Mouse (Mus musculus) right cerebral cortex, postnatal 4 days (tissue): Measurements from ENCODE around the gene Sds.
"Not testable (repeated sequence)": the region's sequence is repeated elsewhere in the genome, so short reads cannot be mapped to it uniquely, and the experiment has no call there.

Experiments used
- DNase-seq: peaks from one replicate; pipeline ENCODE4 v3.0.0-alpha.2; 2022

Sds gene

GRCm38 (mm10) chr5:120492437-120492836, 16.1 kb downstream of the Sds start:
- DNase-seq = peak; percentile 57

GRCm38 (mm10) chr5:120493440-120493839, 17.1 kb downstream of the Sds start:
- no peak for DNase-seq

GRCm38 (mm10) chr5:120493873-120494395, 17.6 kb downstream of the Sds start:
- no peak for DNase-seq

- no peak for DNase-seq
Observed at GRCm38 (mm10) chr5:120495064-120495702, 18.9 kb downstream of the Sds start.

- no peak for DNase-seq
Observed at GRCm38 (mm10) chr5:120495703-120496226, 19.4 kb downstream of the Sds start.

- no peak for DNase-seq
Observed at GRCm38 (mm10) chr5:120497071-120497470, 20.7 kb downstream of the Sds start.

- no peak for DNase-seq
Observed at GRCm38 (mm10) chr5:120499202-120499601, 22.9 kb downstream of the Sds start.

- DNase-seq = not testable (repeated sequence)
Observed at GRCm38 (mm10) chr5:120500609-120501008, 24.3 kb downstream of the Sds start.

- DNase-seq = peak; percentile 34
Observed at GRCm38 (mm10) chr5:120502147-120502621, 25.9 kb downstream of the Sds start.

- DNase-seq = no peak
Observed at GRCm38 (mm10) chr5:120502675-120503143, 26.4 kb downstream of the Sds start.

GRCm38 (mm10) chr5:120503144-120503795, 26.9 kb downstream of the Sds start, which contains the start of gene Plbd2:
Gene Plbd2 (minus strand): TSS chr5:120503625.
- DNase-seq = peak; percentile 95

- DNase-seq = peak; percentile 57
Observed at GRCm38 (mm10) chr5:120505368-120505767, 29.0 kb downstream of the Sds start.

- no peak for DNase-seq
Observed at GRCm38 (mm10) chr5:120505781-120506180, 29.5 kb downstream of the Sds start.

GRCm38 (mm10) chr5:120506490-120506889, 30.2 kb downstream of the Sds start:
- DNase-seq = no peak

GRCm38 (mm10) chr5:120507311-120507710, 31.0 kb downstream of the Sds start:
- DNase-seq = no peak

- DNase-seq = peak; percentile 74
Observed at GRCm38 (mm10) chr5:120510982-120511642, 34.8 kb downstream of the Sds start, which contains the start of gene Slc8b1. Gene Slc8b1 (plus strand): TSS chr5:120511168.

- DNase-seq = no peak
Observed at GRCm38 (mm10) chr5:120511643-120512220, 35.4 kb downstream of the Sds start.

GRCm38 (mm10) chr5:120512911-120513555, 36.7 kb downstream of the Sds start:
- no peak for DNase-seq

- no peak for DNase-seq
Observed at GRCm38 (mm10) chr5:120514031-120514677, 37.8 kb downstream of the Sds start.

- DNase-seq = peak; percentile 26
Observed at GRCm38 (mm10) chr5:120514754-120515153, 38.4 kb downstream of the Sds start.

GRCm38 (mm10) chr5:120515451-120515850, 39.1 kb downstream of the Sds start:
- DNase-seq = no peak
